10 mouse cellular contexts compared by ENCODE assay signal in genomic region chr6:116682317-116682716, GRCm38 (mm10). TPM values are rescaled to one million over a fixed set of nuclear protein-coding genes. Genes with fewer than 3 reads are reported as not detected.
DNase-seq lines count a peak whose midpoint lies in the region; ATAC-seq and TF ChIP-seq lines count a peak whose summit lies in the region.
"Had no signal": no experiment of that assay in that cellular context is flagged by ENCODE, and none has a peak within 500 bp of the region (broad histone marks: within the 10 kb centered on the region; RNA-seq: fewer than 3 reads in every experiment).

No protein-coding gene starts in this region.

- peak; percentile 47; the same call in 1 of the 2 replicates for ATAC-seq in stomach, postnatal 0 days (ENCODE audit: low FRiP score, low TSS enrichment)
- ATAC-seq in megakaryocyte-erythroid progenitor cell, adult 5-6 weeks (replicated peaks; ENCODE audit: low FRiP score, low TSS enrichment, poor library complexity, severe bottlenecking): no peak; the same call in 1 of the 2 replicates
- no peak for ATAC-seq in forebrain, embryonic 14.5 days

- H3K27me3 ChIP-seq in stomach, postnatal 0 days (ENCODE audit: control insufficient read depth, insufficient read depth, low read length): no peaks in the 10 kb centered on the region
- no peaks in the 10 kb centered on the region for H3K27me3 ChIP-seq in forebrain, embryonic 14.5 days (replicated peaks; ENCODE audit: control insufficient read depth, insufficient read depth, low read length)

- 8% methylated on average over 6 of the region's 6 CpGs for WGBS in lung, adult 2 months
- 19% methylated on average over 6 of the region's 6 CpGs for WGBS in stomach, postnatal 0 days
- 61% methylated on average over 6 of the region's 6 CpGs for WGBS in forebrain, embryonic 14.5 days

- no peak for TF ChIP-seq POLR2A in lung, adult 2 months (IDR thresholded peaks at IDR 0.05; ENCODE audit: borderline replicate concordance, extremely low read depth, low read depth, low read length)

- TF ChIP-seq EP300 in stomach, postnatal 0 days (optimal IDR thresholded peaks at IDR 0.05): no peak

- peaks cover 12% of the 10 kb centered on the region for H3K4me1 ChIP-seq in lung, adult 2 months (ENCODE audit: control insufficient read depth, insufficient read depth, low read length)
- 0 out of 2 replicates have a peak, but pooled peaks cover 2% of the 10 kb centered on the region for H3K4me1 ChIP-seq in stomach, postnatal 0 days (replicated peaks; ENCODE audit: control insufficient read depth, insufficient read depth)
- no peaks in the 10 kb centered on the region for H3K4me1 ChIP-seq in forebrain, embryonic 14.5 days (ENCODE audit: control insufficient read depth, insufficient read depth, low read length)

- TF ChIP-seq CTCF in lung, adult 2 months (IDR thresholded peaks at IDR 0.05; ENCODE audit: insufficient read depth, low read length): no peak
- no peak for TF ChIP-seq CTCF in stomach, postnatal 0 days (IDR thresholded peaks at IDR 0.05; ENCODE audit: low read depth)

- no peak overlapping the region for H3K4me3 ChIP-seq in lung, adult 2 months (replicated peaks; ENCODE audit: extremely low read depth, low read depth, low read length)
- H3K4me3 ChIP-seq in stomach, postnatal 0 days (ENCODE audit: low read depth, low read length): no peak overlapping the region
- H3K4me3 ChIP-seq in forebrain, embryonic 14.5 days (ENCODE audit: low read depth, low read length): no peak overlapping the region
- H3K4me3 ChIP-seq: megakaryocyte, embryonic 14.5 days had no signal

- H3K9me3 ChIP-seq in stomach, postnatal 0 days (ENCODE audit: control insufficient read depth, low read length): no peaks in the 10 kb centered on the region
- H3K9me3 ChIP-seq in forebrain, embryonic 14.5 days (replicated peaks; ENCODE audit: control insufficient read depth, low read length): no peaks in the 10 kb centered on the region
- H3K9me3 ChIP-seq: megakaryocyte, embryonic 14.5 days had no signal

- H3K27ac ChIP-seq in stomach, postnatal 0 days (replicated peaks): peak overlapping the region; percentile 45; the same call in 1 of the 2 replicates
- H3K27ac ChIP-seq in forebrain, embryonic 14.5 days (ENCODE audit: low read depth, low read length): no peak overlapping the region

- H3K36me3 ChIP-seq in stomach, postnatal 0 days (ENCODE audit: control insufficient read depth, insufficient read depth, low read length): no peaks in the 10 kb centered on the region
- H3K36me3 ChIP-seq in forebrain, embryonic 14.5 days (ENCODE audit: control insufficient read depth, insufficient read depth, low read length): no peaks in the 10 kb centered on the region

- H3K9ac ChIP-seq in stomach, postnatal 0 days (ENCODE audit: low read length): no peak overlapping the region
- no peak overlapping the region for H3K9ac ChIP-seq in forebrain, embryonic 14.5 days (ENCODE audit: low read length)

- peak; percentile 26 for DNase-seq in gastrocnemius, adult 18-20 months (ENCODE audit: low spot score)
- DNase-seq in gastrocnemius, postnatal 4 days (ENCODE audit: low spot score in 2 of 2): no peak
- DNase-seq in thymus, adult 18-20 months: peak; percentile 28 to 31
- DNase-seq in thymus, postnatal 10 days (ENCODE audit: low spot score in 2 of 2): no peak
- peak; percentile 33 for DNase-seq in lung, adult 2 months
- no peak for DNase-seq in stomach, postnatal 0 days (ENCODE audit: low spot score)
- DNase-seq in forebrain, embryonic 14.5 days (ENCODE audit: low spot score): no peak
- DNase-seq: cerebellum, postnatal 14 days had no signal

- no peak overlapping the region for H3K4me2 ChIP-seq in stomach, postnatal 0 days (replicated peaks; ENCODE audit: low read depth)
- H3K4me2 ChIP-seq in forebrain, embryonic 14.5 days (ENCODE audit: low read length): no peak overlapping the region

RNA-seq across cellular contexts. Expression of gene Rassf4, which starts 8.6 kb away (rescaled TPM):
- 1 to 10 TPM; 1.4 to 1.8 TPM for total RNA-seq in gastrocnemius, adult 18-20 months (2021)
- total RNA-seq in gastrocnemius, postnatal 4 days (2021): 10 to 100 TPM; 14.5 to 14.7 TPM
- polyA plus RNA-seq in lung, adult 2 months (2012; rRNA removed): 18.1 and 20.6 TPM in 2 replicates
- polyA plus RNA-seq in stomach, postnatal 0 days (2015; fragmentation: Nextera tagmentation; extraction: Ambion mirVana): 4.1 and 5.6 TPM in 2 replicates
- 2.0 and 2.4 TPM in 2 replicates for total RNA-seq in megakaryocyte-erythroid progenitor cell, adult 5-6 weeks (2014; fragmentation: Nextera tagmentation)
- total RNA-seq in megakaryocyte-erythroid progenitor cell, adult 5-6 weeks (2017): 3.3 and 5.4 TPM in 2 replicates
- polyA plus RNA-seq in forebrain, embryonic 14.5 days (2014; fragmentation: Nextera tagmentation; extraction: Ambion mirVana): 12.7 and 13.8 TPM in 2 replicates

RNA-seq across cellular contexts. Expression of gene Depp1, which starts 31.9 kb away (rescaled TPM):
- total RNA-seq in gastrocnemius, adult 18-20 months (2021): 10 to 100 TPM; 10.7 to 17.4 TPM
- 10 to 100 TPM; 11.5 to 14.1 TPM for total RNA-seq in gastrocnemius, postnatal 4 days (2021)
- 59.8 and 70.1 TPM in 2 replicates for polyA plus RNA-seq in lung, adult 2 months (2012; rRNA removed)
- 31.6 and 37.0 TPM in 2 replicates for polyA plus RNA-seq in stomach, postnatal 0 days (2015; fragmentation: Nextera tagmentation; extraction: Ambion mirVana)
- not detected in 2 replicates for total RNA-seq in megakaryocyte-erythroid progenitor cell, adult 5-6 weeks (2014; fragmentation: Nextera tagmentation)
- not detected in 2 replicates for total RNA-seq in megakaryocyte-erythroid progenitor cell, adult 5-6 weeks (2017)
- 6.6 and 7.1 TPM in 2 replicates for polyA plus RNA-seq in forebrain, embryonic 14.5 days (2014; fragmentation: Nextera tagmentation; extraction: Ambion mirVana)

RNA-seq across cellular contexts. Expression of gene Tmem72, which starts 34.4 kb away (rescaled TPM):
- under 1 TPM; 0.02 to 0.05 TPM for total RNA-seq in gastrocnemius, adult 18-20 months (2021)
- 1 to 10 TPM; 2.3 to 6.3 TPM for total RNA-seq in gastrocnemius, postnatal 4 days (2021)
- 0.04 TPM in 1 of 2 replicates, not detected in the other for polyA plus RNA-seq in lung, adult 2 months (2012; rRNA removed)
- 0.05 and 0.08 TPM in 2 replicates for polyA plus RNA-seq in stomach, postnatal 0 days (2015; fragmentation: Nextera tagmentation; extraction: Ambion mirVana)
- 0.11 and 0.27 TPM in 2 replicates for total RNA-seq in megakaryocyte-erythroid progenitor cell, adult 5-6 weeks (2014; fragmentation: Nextera tagmentation)
- under 0.01 and 0.09 TPM in 2 replicates for total RNA-seq in megakaryocyte-erythroid progenitor cell, adult 5-6 weeks (2017)
- polyA plus RNA-seq in forebrain, embryonic 14.5 days (2014; fragmentation: Nextera tagmentation; extraction: Ambion mirVana): 0.80 and 0.83 TPM in 2 replicates

RNA-seq across cellular contexts. Expression of gene Zfp422, which starts 53.5 kb away (rescaled TPM):
- 1 to 10 TPM; 6.7 to 7.2 TPM for total RNA-seq in gastrocnemius, adult 18-20 months (2021)
- 10 to 100 TPM; 29.6 to 30.9 TPM for total RNA-seq in gastrocnemius, postnatal 4 days (2021)
- polyA plus RNA-seq in lung, adult 2 months (2012; rRNA removed): 8.4 and 16.2 TPM in 2 replicates
- 52.4 and 54.4 TPM in 2 replicates for polyA plus RNA-seq in stomach, postnatal 0 days (2015; fragmentation: Nextera tagmentation; extraction: Ambion mirVana)
- 32.6 and 36.2 TPM in 2 replicates for total RNA-seq in megakaryocyte-erythroid progenitor cell, adult 5-6 weeks (2014; fragmentation: Nextera tagmentation)
- 21.2 and 40.2 TPM in 2 replicates for total RNA-seq in megakaryocyte-erythroid progenitor cell, adult 5-6 weeks (2017)
- polyA plus RNA-seq in forebrain, embryonic 14.5 days (2014; fragmentation: Nextera tagmentation; extraction: Ambion mirVana): 258 and 271 TPM in 2 replicates

Comparison
In these comparisons a context has a peak if more than half of its experiments do, and no peak if none do; other contexts are left out.
1. DNase-seq: peak in gastrocnemius, adult 18-20 months (single experiment), thymus, adult 18-20 months (2 of 2) and lung, adult 2 months (single experiment); none in gastrocnemius, postnatal 4 days (0 of 2), thymus, postnatal 10 days (0 of 2), stomach, postnatal 0 days (single experiment) and forebrain, embryonic 14.5 days (single experiment).
2. RNA of gene Depp1, which starts 31.9 kb away (total RNA-seq): 10.7 to 17.4 TPM in gastrocnemius, adult 18-20 months and 11.5 to 14.1 TPM in gastrocnemius, postnatal 4 days; not detected in megakaryocyte-erythroid progenitor cell, adult 5-6 weeks; every median in the first group is over 10 times any median in the second.